Mouse (Mus musculus) MN1 (cell line): ENCODE measurements around the gene Mon1a.

Experiments
- DNase-seq: peaks from one replicate; pipeline ENCODE4 v3.0.0-alpha.2; 2016; ENCODE audit warnings: low spot score

Gene Mon1a

DNA sequence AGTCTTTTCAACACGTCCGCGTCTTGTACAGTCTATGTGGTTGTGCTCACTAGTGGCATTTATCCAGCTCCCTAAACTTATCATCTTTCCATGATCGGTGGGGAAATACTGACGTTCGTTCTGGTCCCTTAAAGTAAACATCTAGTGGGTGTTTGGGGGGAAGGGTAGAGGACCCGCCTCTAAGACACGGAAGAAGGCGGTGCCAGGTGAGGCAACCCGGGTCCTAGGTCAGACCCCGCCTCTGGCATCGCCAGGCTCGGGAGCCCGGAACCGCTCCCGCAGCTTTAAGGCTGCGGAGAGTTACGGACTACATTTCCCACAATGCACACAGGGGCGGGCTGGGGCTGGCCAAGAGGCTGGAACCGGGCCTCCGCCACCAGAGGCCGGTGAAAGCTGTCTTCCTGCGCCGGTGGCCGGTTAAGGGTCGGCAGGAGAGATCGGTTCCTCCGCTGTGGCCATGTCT lies at the start of gene Mon1a:
Gene Mon1a, plus strand, starts transcription at position 348 of the 463 bp plus-strand sequence.
- DNase-seq = peak; percentile 92

DNA sequence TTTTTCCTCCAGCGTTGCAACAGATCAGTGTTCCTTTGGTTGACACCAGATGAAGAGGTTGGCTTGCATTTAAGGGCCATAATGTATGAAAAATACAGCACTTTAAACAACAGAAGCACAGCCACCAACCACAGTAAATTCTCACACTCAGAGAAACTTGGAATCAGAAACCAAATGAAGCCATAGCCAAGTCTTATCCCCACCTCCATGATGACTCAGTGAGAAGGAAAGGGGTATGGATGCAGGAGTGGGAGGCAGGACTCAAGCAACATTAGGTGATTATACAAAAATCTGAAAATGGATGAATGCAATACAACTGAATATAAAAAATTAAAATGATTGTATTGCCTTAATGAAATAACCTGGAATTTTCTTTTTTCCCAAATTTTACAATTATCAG lies 49.1 kb upstream of the Mon1a start:
- no peak for DNase-seq

DNA sequence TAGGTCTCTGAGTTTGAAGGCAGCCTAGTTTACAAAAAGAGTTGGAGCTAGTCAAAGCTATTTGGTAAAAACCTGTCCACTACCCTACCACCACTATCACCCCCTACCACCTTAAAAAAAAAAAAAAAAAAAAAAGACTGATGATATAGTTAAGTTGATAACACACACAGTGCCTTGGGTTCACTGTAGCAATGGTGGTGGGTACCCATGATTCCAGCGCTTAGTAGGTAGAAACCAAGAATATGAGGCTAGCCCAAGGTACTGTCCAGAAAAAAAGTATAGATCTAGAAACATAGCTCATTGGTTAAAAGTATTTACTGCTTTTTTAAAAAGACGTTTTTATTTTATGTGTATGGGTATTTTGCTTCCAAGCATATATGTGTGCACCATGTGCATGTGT lies 45.2 kb upstream of the Mon1a start:
- DNase-seq = no peak

DNA sequence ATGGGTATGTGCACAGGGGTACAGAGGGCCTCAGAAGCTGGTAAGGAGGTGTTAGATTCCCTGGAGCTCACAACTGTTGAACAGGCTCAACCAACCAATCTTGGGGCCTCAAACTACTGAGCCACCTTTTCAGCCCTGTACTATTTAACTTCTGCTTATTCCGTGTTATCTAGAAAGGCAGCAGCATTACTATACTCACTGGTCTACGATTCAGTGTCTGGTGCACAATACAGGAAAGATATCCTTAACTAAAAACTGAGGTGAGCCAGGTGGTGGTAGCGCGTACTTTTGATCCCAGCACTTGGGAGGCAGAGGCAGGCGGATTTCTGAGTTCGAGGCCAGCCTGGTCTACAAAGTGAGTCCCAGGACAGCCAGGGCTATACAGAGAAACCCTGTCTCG lies 39.0 kb upstream of the Mon1a start:
- no peak for DNase-seq

DNA sequence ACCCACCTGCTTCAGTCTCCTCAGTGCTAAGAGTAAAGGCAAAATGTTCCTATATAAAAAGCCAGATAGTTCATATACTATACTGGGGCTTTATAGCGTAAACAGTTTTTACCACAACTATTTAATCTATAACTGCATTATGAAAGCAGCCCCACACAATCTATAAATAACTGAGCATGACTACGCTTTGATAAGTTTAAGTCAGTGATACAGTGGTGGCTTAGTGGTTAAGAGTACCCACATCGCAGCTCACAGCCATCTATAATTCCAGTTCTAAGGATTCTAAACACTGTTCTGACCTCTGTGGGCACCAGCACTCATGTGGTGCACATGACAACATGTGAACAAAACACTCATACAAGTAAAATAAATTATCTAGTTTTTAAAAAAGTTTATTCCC lies 29.6 kb upstream of the Mon1a start:
- no peak for DNase-seq

DNA sequence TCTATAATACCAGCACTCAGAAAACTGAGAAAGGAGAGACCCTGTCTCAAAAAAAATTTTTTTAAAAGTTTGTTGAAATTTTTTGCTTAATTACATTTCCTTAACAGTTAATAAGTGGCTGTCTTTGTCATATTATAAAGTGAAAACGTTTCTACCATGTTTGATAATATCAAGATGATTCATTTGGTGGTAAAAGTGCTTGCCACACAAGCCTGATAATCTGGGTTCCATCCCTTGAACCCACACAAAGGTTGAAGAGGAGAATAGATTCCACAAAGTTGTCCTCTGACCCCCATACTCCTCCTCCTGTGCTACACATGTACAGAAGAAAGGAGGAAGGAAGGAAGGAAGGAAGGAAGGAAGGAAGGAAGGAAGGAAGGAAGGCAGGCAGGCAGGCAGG lies 23.5 kb upstream of the Mon1a start:
- no peak for DNase-seq

DNA sequence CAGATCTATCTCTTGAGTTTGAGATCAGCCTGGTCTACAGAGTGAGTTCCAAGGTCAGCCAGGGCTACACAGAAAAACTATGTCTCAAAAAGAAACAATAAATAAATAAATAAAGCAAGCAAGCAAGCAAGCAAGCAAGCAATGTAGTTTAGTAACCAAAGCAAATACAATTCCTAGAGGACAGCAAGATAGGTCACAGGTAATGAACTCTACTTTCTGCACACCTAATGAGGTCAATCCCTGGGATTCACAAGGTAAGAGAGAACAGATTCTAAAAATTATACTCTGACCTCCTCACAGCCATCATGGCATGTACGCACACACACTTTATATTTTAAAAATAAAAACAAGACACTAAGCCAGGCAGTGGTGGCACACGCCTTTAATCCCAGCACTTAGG lies 21.9 kb upstream of the Mon1a start:
- no peak for DNase-seq

DNA sequence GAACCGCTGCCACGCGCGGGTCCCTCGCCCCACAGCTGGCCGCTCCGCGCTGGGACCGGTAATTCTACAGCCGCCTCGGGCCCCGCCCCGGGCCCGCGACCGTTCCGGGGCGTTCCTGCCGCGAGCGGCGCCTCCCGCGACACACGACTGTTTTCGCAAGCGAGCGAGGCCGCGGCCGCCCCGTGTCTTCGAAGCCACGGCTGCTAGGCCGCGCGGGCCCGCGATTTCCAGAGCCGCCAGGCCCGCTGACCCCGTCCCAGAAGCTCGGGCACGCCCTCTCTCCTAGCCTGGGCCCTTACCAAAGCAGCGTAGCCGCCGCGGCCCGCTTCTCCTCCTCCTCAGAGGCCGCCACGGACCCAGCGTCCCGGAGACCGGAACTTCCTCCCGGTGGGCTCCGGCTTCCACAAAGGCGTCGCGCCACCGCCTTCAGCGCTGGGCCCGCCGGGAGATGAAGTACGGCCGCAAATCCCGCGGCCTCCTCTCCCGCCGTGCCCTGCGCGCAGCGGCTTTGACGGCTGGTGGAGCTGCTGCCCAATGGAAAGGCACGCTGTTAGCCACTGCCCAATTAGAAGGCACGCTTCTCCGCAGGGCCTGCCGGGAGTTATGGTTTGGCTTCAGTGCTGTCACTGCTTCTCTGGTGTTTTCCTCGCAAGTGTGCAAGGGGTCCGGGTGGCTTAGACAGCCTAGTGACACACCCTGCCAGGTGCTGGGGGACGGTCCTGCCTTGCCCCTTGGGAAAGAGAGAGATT lies 15.4 kb upstream of the Mon1a start:
- peak; percentile 96 for DNase-seq

DNA sequence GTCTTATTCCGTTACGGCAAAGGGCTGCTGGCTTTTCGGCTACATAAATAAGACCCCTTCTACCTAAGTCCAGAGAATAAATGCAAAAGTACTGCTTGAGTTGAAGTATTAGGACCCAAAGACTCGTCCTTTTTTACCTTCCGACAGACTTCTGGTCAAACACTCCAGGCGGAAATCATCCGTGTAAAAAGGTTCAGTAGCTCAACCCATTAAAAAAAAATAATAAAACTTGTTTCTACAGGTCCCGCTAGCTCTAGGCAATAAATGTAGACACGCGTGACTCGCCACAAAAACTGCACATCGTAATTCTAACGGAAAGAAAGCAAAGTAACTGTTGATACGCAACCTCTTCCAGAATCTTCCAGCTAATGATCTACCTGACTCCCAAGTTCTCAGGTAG lies 14.8 kb upstream of the Mon1a start, which contains the start of gene Rbm6:
Gene Rbm6, minus strand, starts transcription at position 101 of the 400 bp plus-strand sequence.
- no peak for DNase-seq

DNA sequence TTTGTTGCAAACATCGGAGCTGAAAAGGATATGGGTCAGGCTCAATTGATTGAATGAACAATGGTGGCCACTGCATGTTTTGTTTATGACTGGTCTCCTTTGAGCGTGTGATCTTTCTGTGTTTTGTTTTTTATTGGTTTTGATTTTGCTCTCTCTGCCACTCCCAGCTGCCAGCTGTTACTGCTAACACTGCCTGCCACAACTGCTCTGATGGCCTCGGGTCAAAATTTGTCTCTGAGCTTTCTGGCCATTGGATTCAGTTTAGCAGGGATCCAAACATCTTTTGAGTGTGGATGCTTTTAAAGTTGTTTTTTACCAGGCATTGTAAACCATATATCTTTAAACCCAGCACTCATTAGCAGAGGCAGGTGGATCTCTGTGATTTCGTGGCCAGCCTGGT lies 7.5 kb upstream of the Mon1a start:
- DNase-seq = no peak

DNA sequence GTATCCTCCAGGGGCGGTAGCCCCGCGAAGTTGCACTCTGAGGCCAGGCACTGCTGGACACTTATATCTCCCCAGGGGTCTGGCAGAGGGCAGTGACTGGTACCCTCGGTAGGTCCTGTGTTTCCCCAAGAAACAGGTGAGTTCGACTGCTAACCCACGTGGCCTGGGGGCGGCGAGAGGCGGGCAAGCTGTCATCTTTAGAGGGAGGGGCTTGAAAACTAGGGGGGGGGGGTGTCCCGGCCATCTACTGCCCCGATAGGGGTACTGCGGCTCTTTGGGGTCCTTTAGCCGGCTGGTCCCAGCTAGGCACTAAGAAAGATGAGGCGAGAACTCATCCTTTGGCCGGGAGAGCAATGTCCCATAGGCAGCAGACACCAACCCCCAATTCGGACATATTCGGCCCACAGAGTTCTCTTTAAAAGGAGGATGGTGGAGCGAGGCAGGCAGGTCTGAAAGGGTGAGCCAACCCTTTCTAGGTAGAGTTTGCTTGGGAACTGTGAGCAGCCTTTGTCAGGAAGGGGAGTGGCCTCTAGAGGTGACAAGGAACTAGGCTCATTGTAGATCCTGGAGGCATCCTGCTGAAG lies 408 bp downstream of the Mon1a start:
- peak; percentile 68 for DNase-seq

DNA sequence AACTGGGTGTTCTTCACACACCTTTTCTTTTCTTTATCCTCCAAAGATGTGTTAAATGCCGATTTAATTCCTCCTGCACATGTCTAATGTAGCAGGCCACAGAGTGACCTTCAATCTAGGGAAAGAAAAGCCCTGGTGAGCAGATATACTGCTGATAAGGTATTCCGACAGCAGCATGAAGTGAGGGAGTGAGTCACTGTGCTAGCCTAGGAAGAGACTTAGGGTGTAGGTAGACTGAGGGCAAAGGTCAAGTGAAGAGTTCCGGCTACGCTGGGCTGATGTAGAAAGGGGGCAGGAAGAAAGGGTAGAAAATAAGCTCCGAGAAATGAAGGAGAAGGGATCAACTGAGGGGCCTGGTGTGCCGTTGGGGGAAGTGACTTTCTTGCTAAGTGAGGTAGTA lies 2.3 kb downstream of the Mon1a start:
- DNase-seq = no peak

DNA sequence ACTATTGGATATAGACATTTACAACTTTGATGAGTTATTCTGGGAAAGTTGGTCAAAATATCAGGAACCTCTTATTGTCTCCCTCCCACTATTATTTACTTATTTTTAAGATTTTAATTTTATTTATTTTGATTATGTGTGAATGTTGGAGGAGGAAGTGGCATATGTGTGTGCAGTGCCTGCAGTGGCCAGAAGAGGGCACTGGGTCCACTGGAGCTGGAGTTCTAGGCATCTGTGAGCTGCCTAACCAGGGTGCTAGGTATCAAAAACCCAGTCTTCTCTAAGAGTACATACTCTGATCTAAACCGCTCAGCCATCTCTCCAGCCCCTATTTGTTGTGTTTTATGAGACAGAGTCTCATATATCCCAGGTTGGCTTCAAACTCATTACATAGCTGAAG lies 3.1 kb downstream of the Mon1a start:
- DNase-seq = no peak

DNA sequence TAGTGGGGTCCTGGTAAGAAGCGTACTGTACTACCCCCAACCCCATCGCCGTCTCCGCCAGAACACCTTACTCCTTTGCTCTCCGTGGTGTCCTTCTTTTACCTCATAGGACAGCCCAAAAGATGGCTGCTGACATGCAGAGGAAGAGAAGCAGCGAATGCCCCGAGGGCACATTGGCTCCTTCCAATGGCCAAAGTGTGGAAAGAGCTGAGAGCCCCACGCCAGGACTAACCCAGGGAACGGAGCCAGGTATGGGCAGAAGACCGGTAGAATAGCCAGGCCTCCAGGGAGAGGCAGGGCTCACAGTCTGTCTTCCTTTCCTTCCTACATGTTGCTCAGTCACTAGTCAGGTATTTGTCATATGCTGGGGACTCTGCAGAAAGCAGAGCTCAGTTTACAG lies 10.6 kb downstream of the Mon1a start:
- no peak for DNase-seq

DNA sequence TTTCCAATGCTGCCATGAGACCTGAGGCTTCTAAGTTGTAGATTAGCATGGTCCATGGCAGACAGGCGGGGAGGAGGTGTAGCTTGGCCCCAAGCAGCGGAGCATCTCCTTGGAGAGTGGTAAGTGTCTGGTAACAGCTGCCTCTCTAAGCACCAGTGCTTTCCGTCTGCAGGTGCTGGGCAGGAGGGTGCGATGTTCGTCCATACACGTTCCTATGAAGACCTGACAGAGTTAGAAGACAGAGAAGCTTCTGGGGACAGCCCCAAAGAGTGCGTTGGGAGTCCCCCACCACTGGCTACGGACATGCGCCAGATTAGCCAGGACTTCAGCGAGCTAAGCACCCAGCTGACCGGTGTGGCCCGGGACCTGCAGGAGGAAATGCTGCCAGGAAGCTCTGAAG lies 11.9 kb downstream of the Mon1a start:
- no peak for DNase-seq

DNA sequence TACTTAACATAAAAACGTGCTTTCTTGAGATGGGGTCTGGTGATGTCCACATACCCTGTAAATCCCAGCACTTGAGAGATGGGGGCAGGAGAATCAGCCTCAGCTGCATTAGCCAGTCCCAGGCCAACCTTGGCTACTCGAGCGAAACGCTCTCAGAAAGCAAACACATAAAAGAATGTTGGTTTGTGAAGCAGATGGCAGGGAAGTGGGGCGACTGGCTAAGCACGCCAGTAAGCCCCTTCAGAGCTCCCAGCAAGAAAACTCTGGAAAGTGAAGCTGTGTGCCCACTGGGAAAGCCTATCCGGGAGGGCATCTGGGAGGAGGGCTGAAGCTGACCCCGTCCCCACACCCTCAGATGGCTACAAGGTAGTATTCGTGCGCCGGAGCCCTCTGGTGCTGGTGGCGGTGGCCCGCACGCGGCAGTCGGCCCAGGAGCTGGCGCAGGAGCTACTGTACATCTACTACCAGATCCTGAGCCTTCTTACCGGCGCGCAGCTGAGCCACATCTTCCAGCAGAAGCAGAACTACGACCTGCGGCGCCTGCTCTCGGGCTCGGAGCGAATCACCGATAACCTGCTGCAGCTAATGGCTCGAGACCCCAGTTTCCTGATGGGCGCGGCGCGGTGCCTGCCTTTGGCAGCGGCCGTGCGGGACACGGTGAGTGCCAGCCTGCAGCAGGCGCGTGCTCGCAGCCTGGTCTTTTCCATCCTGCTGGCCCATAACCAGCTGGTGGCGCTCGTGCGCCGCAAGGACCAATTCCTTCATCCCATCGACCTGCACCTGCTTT lies 13.1 kb downstream of the Mon1a start:
- no peak for DNase-seq

DNA sequence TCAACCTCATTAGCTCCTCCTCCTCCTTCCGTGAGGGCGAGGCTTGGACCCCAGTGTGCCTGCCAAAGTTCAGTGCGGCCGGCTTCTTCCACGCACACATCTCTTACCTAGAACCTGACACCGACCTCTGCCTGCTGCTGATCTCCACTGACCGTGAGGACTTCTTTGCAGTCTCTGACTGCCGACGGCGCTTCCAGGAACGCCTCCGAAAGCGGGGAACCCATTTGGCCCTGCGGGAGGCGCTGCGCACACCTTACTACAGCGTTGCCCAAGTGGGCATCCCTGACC lies 13.6 kb downstream of the Mon1a start:
- DNase-seq = no peak

DNA sequence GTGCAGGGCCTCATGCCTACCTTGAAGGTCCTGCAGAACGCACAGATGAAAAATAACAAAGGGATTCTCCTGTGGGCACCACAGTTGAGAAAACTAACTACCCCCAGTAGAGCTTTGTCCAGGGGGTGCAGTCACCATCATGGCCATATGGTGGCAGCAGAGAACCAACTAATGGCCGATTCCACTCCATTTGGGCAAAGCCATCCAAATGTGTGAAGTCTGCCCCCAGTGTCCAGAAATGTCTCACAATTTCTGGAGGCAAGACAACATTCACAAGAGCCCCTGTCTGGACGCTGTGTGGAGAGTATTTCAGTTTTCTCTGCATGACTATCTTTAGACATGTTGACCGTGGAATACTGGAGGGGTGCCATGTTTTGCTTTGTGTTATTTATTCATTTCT lies 16.8 kb downstream of the Mon1a start:
- peak; percentile 91 for DNase-seq

DNA sequence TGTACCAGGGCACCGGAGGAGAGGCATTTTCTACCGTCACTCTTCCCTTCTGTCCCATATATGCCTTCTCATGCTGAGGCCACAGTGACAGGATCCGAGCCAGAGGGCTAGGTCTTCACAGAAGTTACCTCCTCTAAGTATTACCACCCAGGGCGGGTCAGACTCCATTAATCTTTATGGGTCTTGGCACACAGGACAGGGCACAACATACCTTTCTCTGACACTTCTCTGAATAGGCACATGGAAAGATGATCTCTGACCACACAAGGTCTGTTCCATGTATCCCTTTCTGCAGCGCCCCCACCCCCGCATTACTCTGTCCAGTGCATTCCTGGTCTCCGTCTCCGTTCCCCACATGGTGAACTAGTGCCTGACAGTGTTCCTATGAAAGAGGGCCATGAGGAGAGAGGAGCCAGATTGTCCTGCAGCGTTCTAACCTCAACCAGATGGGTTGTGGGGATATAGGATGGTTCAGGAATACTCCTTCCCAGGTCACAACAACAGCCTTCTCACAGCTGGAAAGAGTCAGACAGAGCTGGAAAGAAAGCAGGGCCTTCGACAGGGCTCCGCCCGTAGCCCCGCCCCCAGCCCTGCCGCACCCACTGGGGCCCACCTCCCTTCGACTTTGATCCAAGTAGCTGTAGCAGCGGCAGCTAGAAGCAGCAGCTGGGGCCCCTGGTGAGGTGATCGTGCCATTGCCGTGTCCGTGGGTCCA lies 18.5 kb downstream of the Mon1a start, which contains the start of gene Mst1r:
Gene Mst1r, plus strand, starts transcription at position 622 of the 715 bp plus-strand sequence.
- peak; percentile 73 for DNase-seq

DNA sequence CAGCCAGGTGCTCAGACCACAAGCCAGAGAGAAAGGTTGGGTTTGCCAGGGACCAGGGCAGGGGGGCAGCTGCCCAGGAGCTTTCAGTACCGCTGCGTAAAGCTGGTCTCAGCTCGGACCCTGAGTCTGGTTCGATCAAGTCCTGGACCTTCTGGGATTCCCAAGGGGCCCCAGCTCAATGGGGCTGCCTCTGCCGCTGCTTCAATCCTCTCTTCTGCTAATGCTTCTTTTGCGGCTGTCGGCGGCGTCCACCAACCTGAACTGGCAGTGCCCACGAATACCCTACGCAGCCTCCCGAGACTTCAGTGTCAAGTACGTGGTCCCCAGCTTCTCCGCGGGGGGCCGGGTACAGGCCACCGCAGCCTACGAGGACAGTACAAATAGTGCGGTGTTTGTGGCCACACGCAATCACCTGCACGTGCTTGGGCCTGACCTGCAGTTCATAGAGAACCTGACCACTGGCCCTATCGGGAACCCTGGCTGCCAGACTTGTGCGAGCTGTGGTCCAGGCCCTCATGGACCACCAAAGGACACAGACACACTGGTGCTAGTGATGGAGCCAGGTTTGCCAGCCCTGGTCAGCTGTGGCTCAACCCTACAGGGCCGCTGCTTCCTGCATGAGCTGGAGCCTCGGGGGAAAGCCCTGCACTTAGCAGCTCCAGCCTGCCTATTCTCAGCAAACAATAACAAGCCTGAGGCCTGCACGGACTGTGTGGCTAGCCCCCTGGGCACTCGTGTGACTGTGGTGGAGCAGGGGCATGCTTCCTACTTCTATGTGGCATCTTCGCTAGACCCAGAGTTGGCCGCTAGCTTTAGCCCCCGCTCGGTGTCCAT lies 19.2 kb downstream of the Mon1a start:
- DNase-seq = no peak

DNA sequence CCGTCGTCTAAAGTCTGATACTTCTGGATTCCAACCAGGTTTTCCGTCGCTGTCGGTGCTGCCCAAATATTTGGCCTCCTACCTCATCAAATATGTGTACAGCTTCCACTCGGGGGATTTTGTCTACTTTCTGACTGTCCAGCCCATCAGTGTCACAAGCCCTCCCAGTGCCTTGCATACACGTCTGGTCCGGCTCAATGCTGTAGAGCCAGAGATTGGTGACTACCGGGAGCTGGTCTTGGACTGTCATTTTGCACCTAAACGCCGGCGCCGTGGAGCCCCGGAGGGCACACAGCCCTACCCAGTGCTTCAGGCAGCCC lies 19.8 kb downstream of the Mon1a start:
- no peak for DNase-seq
